Mouse (Mus musculus) erythroblast, adult 5-6 weeks (primary cell): Measurements from ENCODE around the gene Exoc3l4. TPM values are rescaled to one million over a fixed set of nuclear protein-coding genes. Genes with fewer than 3 reads are reported as not detected.

Source experiments
- ATAC-seq: replicated peaks from 2 replicates; pipeline ENCODE4 v1.8.0; 2016; ENCODE audit warnings: moderate number of reproducible peaks, mild to moderate bottlenecking, moderate TSS enrichment, inconsistent platforms; ENCODE audit not compliant: poor library complexity, low FRiP score, severe bottlenecking
- total RNA-seq, 2 experiments: library from RNA; stranded (forward) in 1 of 2; stranded (reverse) in 1 of 2; fragments of 150-400 nt in 1 of 2; fragments of 200-764, 138-1000 nt in 1 of 2; gene quantifications; 2 replicates each; pipeline versions ENCODE4 v1.2.3 to v1.2.4; 2015 to 2017; ENCODE audit warnings: low replicate concordance in 2 of 2

Gene Exoc3l4
- total RNA-seq, 2 experiments from 2014 or later, result not detected

GRCm38 (mm10) chr12:111430868-111431817, 14.3 kb downstream of the Exoc3l4 start:
- no peak for ATAC-seq

GRCm38 (mm10) chr12:111432097-111432496, 15.3 kb downstream of the Exoc3l4 start:
- no peak for ATAC-seq

- no peak for ATAC-seq
Observed at GRCm38 (mm10) chr12:111432751-111433331, 16.0 kb downstream of the Exoc3l4 start.

- 0 out of 2 replicates have a peak, but pooled peaks have one; percentile 19 for ATAC-seq
Observed at GRCm38 (mm10) chr12:111434164-111434744, 17.4 kb downstream of the Exoc3l4 start.

- ATAC-seq, result peak; percentile 56
Observed at GRCm38 (mm10) chr12:111434745-111435327, 18.0 kb downstream of the Exoc3l4 start.

GRCm38 (mm10) chr12:111436170-111436569, 19.4 kb downstream of the Exoc3l4 start:
- no peak for ATAC-seq

- ATAC-seq, result no peak
Observed at GRCm38 (mm10) chr12:111436640-111437039, 19.8 kb downstream of the Exoc3l4 start.

GRCm38 (mm10) chr12:111437222-111437900, 20.5 kb downstream of the Exoc3l4 start:
- peak; percentile 40 for ATAC-seq

- no peak for ATAC-seq
Observed at GRCm38 (mm10) chr12:111438850-111439249, 22.0 kb downstream of the Exoc3l4 start.

GRCm38 (mm10) chr12:111440701-111441373, 24.0 kb downstream of the Exoc3l4 start:
- no peak for ATAC-seq

- no peak for ATAC-seq
Observed at GRCm38 (mm10) chr12:111441523-111441922, 24.7 kb downstream of the Exoc3l4 start.

GRCm38 (mm10) chr12:111442309-111443010, 25.6 kb downstream of the Exoc3l4 start, which contains the start of gene Tnfaip2:
TSS of gene Tnfaip2 (plus strand) at chr12:111442469.
- ATAC-seq, result peak; percentile 65

GRCm38 (mm10) chr12:111443011-111443870, 26.4 kb downstream of the Exoc3l4 start:
- peak; percentile 77 for ATAC-seq

GRCm38 (mm10) chr12:111443921-111444831, 27.4 kb downstream of the Exoc3l4 start:
- ATAC-seq, result no peak

GRCm38 (mm10) chr12:111445161-111445889, 28.5 kb downstream of the Exoc3l4 start:
- no peak for ATAC-seq
